Mouse (Mus musculus) right cerebral cortex, postnatal 4 days (tissue): Measurements from ENCODE around the gene Mtch1.
"Not testable (repeated sequence)": the region's sequence is repeated elsewhere in the genome, so short reads cannot be mapped to it uniquely, and the experiment has no call there.

Source experiments
- DNase-seq: peaks from one replicate; pipeline ENCODE4 v3.0.0-alpha.2; 2022

Gene Mtch1

GRCm38 (mm10) chr17:29332186-29332685 is 15.5 kb downstream of the Mtch1 start:
- no peak for DNase-seq

- DNase-seq = no peak
These were observed 16.9 kb downstream of the Mtch1 start for GRCm38 (mm10) chr17:29330671-29331410.

GRCm38 (mm10) chr17:29330221-29330620 is 17.5 kb downstream of the Mtch1 start:
- no peak for DNase-seq

GRCm38 (mm10) chr17:29327691-29328090 is 20.0 kb downstream of the Mtch1 start:
- no peak for DNase-seq

GRCm38 (mm10) chr17:29326531-29327529 is 20.9 kb downstream of the Mtch1 start:
- DNase-seq = peak; percentile 45

- DNase-seq = no peak
These were observed 21.9 kb downstream of the Mtch1 start for GRCm38 (mm10) chr17:29325831-29326230.

GRCm38 (mm10) chr17:29323625-29324024 is 24.1 kb downstream of the Mtch1 start:
- DNase-seq = no peak

- no peak for DNase-seq
These were observed 25.2 kb downstream of the Mtch1 start for GRCm38 (mm10) chr17:29322603-29322962.

GRCm38 (mm10) chr17:29321765-29322602 is 25.8 kb downstream of the Mtch1 start:
- DNase-seq = no peak

- DNase-seq = no peak
These were observed 27.7 kb downstream of the Mtch1 start for GRCm38 (mm10) chr17:29319881-29320639.

GRCm38 (mm10) chr17:29319476-29319875 is 28.3 kb downstream of the Mtch1 start:
- DNase-seq = no peak

GRCm38 (mm10) chr17:29318731-29319250 is 28.9 kb downstream of the Mtch1 start:
- DNase-seq = no peak

- DNase-seq = not testable (repeated sequence)
These were observed 30.4 kb downstream of the Mtch1 start, which contains the start of gene Pi16 for GRCm38 (mm10) chr17:29317380-29317779. Pi16 (plus strand) TSS chr17:29317680.

GRCm38 (mm10) chr17:29316891-29317290 is 30.8 kb downstream of the Mtch1 start:
- no peak for DNase-seq

- no peak for DNase-seq
These were observed 31.9 kb downstream of the Mtch1 start for GRCm38 (mm10) chr17:29315672-29316465.

- DNase-seq = no peak
These were observed 34.4 kb downstream of the Mtch1 start for GRCm38 (mm10) chr17:29313300-29313699.

- no peak for DNase-seq
These were observed 35.7 kb downstream of the Mtch1 start for GRCm38 (mm10) chr17:29312082-29312481.

- DNase-seq = no peak
These were observed 36.1 kb downstream of the Mtch1 start for GRCm38 (mm10) chr17:29311602-29312001.

GRCm38 (mm10) chr17:29310056-29310623 is 37.6 kb downstream of the Mtch1 start:
- no peak for DNase-seq

- no peak for DNase-seq
These were observed 41.9 kb downstream of the Mtch1 start for GRCm38 (mm10) chr17:29305871-29306270.
